Mouse (Mus musculus): Measurements from ENCODE around the gene Adamts15. TPM values are rescaled to one million over a fixed set of nuclear protein-coding genes. Genes with fewer than 3 reads are reported as not detected.

Gene Adamts15
- total RNA-seq, 2 experiments from 2014 or later, result not detected

DNA sequence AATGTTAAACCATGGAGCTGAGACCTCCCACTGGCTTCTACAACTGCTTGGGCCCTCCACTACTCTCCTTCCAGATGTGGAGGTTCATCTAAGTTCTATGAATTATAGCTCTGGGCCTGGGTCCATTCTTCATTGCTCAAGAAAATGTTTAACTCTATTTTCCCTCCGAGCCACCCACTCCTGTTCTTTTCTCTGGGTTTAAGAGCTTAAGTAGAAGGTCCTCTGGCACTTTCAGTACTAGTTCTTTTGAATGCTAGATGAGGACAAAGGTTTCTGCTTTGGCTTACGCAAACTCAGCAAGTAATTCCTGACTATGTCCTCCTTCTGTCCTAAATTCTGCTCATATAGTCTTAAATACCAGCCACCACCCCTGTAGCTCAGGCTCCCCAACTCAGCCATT lies 6.5 kb upstream of the Adamts15 start:
- ATAC-seq (replicated peaks; ENCODE audit: low FRiP score, poor library complexity, severe bottlenecking), result no peak

DNA sequence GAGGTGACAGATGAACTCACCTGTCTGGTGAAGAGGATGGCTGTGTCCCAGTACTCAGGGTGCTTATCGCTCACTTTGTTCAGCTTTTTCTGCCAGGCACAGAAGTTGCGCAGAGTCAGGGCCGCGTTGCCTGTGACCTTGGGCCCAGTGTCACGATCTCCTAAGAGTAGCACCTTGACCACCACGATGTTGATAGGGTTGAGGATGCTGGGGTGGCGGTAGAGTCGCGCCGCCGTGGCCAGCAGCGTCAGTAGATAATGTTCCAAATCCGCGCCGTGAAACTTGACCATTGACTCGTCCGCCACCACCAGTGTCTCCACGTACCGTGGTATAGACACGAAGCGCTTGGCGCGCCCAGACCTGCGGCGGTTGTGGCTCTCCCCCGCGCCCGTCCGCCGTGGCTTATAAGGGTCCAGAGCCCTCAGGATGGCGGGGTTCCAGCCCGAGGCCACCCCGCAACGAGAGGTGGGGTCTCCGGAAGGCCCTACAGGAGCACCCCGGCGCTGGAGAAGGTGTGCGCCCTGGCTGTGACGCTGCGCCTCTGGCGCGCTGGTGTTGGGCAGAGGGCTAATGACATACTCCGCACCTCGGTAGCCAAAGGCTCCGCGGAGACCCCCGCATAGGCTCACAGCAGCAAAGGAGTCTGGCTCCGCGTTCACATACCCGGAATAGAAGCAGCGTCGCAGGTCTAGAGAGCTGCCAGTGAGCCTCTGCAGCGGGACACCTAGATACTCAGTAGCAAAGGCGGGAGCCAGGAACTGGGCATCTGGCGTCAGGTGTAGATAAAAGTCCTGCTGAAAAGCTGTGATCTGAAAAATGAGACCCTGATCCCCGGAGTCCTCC lies 770 bp downstream of the Adamts15 start:
- ATAC-seq (replicated peaks; ENCODE audit: low FRiP score, poor library complexity, severe bottlenecking), result no peak

DNA sequence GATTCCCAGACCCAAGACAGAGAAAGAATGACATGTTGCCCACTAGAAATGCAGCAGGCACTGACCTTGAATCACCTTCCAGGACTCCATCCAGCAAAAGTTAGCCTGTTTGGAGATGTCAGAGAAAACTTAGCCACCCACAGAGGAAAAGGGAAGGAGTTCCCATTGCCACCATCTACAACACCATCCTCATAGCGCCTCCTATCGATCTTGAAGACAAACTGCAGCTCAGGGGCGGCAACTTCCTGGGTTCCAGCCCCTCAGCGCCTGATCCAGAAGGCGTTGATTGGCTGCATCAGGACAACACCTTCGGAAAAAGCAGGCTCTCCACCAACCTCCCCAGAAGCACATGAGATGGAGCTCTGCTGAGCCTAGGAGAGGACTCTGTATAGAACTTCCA lies 1.5 kb downstream of the Adamts15 start:
- ATAC-seq (replicated peaks; ENCODE audit: low FRiP score, poor library complexity, severe bottlenecking), result no peak

DNA sequence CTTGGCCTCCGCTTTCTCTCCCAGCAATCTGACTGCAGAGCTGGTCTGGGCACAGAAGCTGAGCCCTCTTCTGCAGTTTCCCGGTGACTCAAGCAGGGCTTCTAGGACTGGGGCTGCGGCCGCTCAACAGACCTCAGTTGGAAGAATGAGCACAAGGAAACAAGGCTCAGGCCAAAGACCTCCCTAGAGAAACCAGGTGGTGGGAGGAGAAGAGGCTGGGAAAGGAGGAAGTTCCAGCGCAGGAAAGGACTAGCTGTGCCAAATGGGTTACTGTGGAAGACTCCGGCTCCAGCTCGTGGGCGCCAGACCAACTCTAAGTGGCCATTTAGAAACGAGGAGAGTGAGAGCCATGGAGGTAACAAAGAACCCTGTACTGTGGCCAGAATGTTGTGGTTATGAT lies 2.6 kb downstream of the Adamts15 start:
- no peak for ATAC-seq (replicated peaks; ENCODE audit: low FRiP score, poor library complexity, severe bottlenecking)

DNA sequence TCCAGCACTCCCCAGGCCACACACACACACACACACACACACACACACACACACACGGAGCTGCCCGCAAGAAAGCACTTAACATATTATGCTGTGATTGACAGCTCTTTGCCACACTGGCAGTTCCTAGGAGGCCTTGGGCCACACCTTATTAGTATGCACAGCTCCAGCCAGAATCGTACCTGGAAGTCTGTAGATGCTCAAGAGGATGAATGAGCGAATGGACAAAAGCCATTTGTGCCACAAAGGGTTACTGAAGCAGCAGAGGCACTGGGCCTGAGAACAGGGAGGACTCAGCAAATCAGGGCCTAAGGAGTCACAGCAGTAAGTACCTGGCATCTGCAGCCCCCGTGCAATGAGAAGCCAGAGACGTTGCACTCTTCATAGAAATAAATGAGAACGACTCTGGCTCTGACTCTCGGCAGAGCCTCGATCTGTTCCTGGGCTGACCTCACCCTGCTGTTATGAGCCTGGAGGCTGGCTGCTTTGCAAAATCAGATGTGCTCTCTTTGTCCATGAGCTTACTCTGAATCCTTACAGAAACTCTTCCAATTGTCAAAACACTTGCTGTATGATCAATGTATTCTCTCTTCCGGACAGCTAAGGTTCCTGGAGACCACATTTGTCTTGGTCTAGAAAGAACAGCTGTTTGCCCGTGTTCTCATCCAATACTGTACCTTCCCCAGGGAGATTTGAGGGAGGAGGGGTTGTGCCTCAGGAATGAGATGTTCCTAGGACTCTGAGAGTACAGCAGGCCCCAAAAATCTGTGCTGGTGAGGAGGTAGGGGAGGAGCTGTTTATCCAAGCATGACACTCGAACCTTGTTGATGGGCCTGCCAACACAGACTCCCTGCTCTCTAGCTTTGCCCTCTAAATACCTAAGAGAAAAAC lies 3.5 kb downstream of the Adamts15 start:
- ATAC-seq (replicated peaks; ENCODE audit: low FRiP score, poor library complexity, severe bottlenecking), result no peak

DNA sequence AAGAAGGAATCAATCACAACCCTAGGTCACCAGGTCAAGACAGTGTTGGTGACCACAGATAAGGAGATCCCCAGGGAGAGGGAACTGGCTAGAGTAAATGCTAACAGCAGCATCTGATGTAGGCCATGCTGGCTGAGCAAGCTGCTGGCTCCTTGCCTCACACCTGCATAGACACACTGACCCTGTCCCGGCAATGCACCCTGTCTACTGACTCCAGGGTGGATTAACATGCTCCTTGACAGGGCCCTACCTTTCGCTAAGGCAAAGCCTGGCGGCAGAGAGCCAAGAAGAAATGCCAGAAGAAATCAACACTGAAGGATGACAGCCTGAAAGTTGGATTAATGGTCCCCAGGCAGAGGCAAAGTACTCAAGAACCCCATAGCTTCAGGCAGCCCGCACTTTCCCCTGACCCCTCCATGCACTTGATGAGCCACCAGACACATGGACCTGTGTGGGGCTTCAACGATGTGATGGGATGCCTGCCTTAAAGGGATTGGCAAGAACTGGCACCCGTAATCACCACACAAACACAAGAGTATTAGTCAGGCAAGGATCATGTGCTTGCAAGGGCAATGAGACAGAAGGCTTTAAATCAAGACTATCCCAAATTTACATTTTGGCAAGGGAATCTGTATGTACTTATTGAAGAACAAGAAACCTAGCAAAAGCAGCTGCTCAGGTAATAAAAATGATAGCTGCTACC lies 5.8 kb downstream of the Adamts15 start:
- no peak for ATAC-seq (replicated peaks; ENCODE audit: low FRiP score, poor library complexity, severe bottlenecking)

DNA sequence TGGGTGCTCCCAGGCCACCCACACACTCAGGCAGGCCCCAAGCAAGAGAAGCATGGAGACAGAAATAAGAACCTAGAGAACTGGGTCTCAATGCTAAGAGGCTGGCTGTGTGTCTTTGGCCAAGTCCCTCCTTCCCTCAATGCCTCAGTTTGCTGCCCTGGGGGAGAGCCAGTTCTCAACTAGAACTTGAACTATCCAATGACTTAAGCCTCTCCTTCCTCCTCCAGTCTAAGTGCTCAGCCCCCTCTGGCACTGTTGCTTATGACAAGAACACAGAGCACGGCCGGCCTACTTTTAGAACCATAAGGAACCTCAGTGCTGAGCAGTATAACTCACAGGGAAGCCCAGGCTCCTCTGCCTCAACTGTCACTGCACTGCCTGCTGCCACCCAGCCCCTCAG lies 8.0 kb downstream of the Adamts15 start:
- ATAC-seq (replicated peaks; ENCODE audit: low FRiP score, poor library complexity, severe bottlenecking), result no peak

DNA sequence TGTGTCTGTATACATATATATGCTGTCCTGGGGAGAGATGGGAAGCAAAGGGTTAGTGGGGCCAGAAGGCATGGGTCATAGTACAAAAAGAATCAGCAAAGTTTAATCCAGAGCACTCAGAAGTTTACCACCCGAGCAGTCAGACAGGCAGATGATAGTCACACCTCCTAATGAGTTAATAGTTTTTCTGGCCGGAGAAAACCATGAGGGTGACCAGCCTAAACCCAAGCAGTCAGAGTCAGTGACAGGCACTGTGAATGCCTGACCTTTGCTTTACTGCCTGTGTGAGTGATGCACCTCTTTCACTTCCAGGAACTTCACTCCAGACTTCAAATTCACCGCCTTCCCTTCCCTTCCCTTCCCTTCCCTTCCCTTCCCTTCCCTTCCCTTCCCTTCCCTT lies 8.8 kb downstream of the Adamts15 start:
- no peak for ATAC-seq (replicated peaks; ENCODE audit: low FRiP score, poor library complexity, severe bottlenecking)

DNA sequence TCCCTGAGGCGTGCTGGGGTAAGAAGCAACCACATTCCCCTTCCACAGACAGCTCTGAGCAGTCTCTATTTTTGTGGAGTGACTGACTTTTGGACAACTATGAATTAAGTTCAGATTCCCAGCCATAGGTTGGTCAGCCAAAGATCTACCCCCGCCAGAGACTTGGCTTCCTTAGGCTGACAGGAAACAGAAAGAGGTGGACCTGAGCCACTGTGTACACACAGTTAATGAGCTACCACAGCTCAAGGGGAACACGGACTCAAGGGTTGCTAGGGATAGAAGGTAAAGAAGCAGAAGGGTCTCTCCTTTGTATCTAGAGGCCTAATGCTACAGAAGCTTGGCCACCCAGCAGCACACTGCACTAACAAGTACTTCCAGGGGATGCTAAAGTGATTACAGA lies 10.1 kb downstream of the Adamts15 start:
- no peak for ATAC-seq (replicated peaks; ENCODE audit: low FRiP score, poor library complexity, severe bottlenecking)

DNA sequence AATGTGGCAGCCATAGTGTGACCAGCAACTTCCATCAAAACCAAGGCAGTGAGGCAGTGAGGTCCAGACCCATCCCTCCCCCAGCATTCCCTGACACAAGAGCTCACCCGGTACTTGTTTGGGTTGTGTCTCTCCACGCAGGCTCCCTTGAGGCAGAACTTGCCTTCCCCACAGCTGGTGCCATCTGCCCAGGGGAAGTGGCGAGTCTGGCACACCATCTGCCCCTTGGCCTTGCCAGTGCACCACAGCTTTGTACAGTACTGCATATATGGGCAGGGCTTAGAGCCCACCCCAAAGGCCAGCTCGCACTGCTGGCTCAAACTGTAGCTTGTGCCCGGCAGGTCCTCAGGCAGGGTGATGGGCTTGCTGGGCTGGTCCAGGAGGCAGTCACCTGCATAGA lies 11.8 kb downstream of the Adamts15 start:
- no peak for ATAC-seq (replicated peaks; ENCODE audit: low FRiP score, poor library complexity, severe bottlenecking)

DNA sequence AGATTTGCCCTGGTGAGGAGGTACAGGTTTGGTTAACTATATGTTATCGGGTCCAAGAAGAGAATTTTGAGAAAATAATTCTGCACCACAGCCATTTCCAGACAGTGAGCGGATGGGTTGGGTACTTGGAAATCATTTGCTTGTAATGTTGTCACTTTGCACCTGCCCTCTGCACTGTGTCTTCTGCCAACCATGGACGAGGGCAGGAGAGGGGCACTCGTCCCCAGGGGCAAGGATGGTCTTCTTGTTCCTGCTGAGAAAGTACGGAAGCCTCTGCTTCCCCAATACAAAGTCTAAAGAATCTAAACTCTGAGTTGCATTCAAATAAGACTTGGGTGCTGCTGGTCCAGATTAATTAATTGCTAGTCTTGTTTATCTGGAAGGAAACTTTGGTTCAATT lies 13.3 kb downstream of the Adamts15 start:
- ATAC-seq (replicated peaks; ENCODE audit: low FRiP score, poor library complexity, severe bottlenecking), result no peak

DNA sequence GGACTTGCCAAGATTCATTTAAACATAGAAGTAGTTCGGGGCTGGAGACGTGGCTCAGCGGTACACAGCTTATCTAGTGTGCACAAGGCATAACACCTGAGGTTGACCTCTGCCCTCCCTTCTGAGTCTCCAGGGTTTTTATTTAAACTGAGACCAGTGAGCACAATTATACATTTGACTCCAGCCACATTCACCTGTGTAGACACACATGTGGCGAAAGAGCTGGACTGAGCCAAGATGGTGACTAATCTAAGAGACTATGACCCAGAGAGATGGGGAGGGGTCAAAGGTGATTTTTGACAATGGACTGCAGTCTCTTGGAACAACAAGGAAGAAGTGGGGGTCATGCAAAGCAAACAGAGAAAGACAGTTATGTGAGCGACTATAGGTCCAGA lies 14.0 kb downstream of the Adamts15 start:
- no peak for ATAC-seq (replicated peaks; ENCODE audit: low FRiP score, poor library complexity, severe bottlenecking)

DNA sequence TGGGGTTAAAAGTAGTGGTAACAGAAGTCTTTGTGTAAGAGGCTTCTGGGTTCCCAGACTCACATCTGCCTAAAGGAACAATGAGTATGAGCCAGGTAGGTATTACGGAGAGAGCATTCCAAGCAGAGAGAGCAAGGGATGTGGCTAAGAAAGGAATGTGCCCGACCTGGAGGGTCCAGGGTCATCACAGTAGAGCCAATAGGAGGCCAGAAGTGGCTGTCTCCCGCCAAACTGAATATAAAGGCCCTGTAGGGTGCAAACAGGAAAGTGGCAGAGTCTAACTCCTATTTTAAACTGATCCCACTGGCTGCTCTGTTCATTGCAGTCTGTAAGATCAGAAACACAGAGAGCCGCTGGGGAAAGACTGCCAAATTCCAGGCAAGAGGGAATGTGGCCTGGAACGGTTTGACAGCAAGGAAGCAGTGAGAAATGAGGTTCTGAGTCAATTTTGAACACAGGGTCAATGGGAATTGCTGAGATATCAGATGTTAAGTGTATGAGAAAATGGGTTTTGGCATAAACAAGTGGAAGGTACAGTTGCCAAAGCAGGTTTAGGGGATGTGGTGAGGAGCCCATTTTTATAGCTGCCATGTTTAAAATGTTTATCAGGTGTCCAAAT lies 14.5 kb downstream of the Adamts15 start:
- no peak for ATAC-seq (replicated peaks; ENCODE audit: low FRiP score, poor library complexity, severe bottlenecking)

DNA sequence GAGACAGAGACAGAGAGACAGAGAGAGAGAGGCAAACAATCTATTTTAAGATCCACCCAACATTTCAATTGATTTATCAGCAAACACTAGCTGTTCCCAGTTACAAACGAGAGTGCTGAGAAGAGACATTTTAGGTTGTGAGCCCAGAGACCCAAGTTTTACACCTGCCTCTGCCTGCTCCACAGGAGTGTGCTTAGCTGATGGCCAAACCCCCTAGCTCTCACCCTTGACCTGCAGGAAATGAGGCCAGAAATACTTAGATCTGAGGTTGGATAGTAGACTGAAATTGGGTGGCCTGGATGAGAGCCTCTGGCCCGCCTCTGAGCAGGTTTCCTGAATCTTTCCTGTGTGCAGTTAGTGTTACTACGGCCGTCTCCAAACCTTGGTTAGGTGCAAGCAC lies 15.8 kb downstream of the Adamts15 start:
- no peak for ATAC-seq (replicated peaks; ENCODE audit: low FRiP score, poor library complexity, severe bottlenecking)

DNA sequence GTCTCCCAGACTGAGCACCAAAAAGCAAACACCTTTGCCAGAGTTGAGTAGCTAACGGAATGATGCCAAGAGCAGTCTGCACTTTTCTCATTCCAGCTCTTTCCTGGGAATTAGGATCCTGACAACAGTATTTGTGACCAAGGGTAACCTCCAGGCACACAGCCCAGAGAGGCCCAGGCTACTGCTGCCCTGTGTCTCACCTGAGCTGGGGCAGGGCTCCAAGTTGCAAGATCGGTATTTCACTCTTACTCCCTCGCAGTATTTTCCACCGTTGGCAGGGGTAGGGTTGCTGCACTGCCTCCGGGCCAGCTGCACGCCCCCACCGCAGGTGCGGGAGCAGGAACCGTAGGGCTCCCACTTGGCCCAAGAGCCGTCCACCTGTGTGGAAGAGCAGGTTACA lies 16.4 kb downstream of the Adamts15 start:
- ATAC-seq (replicated peaks; ENCODE audit: low FRiP score, poor library complexity, severe bottlenecking), result no peak

DNA sequence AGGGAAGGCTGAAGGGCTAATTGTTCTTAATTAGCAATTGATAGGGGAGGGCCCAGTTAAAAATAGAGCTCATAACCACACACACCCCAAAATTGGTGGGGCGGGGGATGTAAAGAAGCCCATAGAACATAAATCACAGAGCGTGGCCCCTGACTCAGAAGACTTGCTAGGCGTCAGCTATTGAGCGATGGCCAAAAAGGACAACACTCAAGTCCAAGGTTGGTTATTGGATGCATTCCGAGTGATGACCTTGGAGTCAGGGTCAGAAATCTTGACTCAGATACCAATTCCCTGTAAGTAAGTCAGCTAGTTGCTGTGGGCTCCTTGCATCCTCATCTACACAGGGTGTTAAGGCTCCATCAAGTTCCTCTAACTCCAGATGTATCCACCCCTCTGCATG lies 19.0 kb downstream of the Adamts15 start:
- ATAC-seq (replicated peaks; ENCODE audit: low FRiP score, poor library complexity, severe bottlenecking), result no peak

DNA sequence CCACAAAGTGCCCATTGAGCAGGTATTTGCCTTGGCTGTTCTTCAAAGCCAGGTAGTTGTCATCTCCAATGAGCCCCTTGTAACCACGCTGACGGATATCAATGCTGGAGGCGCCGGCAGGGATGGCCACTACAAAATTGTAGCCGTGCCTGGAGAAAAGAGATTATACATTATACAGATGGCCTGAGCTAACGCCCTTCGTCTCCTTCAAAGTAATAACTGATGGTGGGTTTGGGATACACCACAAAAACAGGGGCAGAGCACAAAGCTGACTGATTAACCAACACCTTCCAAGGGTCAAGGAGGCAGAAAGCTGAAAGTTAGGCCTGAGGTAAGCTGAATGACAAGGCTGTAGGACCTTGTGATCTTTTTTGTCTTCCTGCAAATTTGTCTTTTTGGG lies 19.6 kb downstream of the Adamts15 start:
- no peak for ATAC-seq (replicated peaks; ENCODE audit: low FRiP score, poor library complexity, severe bottlenecking)

DNA sequence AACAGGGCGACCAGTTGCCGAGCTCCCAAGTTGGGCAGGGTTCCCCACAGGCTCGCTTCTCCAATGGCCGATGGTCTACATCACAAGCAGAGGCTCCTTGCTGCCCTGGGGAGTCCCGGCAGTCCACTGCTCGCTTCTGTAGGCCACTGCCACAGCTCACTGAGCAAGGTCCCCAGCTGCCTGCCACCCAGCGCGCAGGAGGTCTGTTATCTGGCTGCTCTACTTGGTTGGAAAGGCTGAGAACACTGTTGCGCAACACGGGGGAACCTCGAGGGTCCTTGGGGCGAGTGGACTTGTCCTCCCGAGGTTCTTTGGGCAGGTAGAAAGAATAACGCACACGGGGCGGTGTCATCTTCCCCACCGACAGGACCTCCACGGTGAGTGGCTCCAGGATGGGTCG lies 20.1 kb downstream of the Adamts15 start:
- ATAC-seq (replicated peaks; ENCODE audit: low FRiP score, poor library complexity, severe bottlenecking), result no peak

DNA sequence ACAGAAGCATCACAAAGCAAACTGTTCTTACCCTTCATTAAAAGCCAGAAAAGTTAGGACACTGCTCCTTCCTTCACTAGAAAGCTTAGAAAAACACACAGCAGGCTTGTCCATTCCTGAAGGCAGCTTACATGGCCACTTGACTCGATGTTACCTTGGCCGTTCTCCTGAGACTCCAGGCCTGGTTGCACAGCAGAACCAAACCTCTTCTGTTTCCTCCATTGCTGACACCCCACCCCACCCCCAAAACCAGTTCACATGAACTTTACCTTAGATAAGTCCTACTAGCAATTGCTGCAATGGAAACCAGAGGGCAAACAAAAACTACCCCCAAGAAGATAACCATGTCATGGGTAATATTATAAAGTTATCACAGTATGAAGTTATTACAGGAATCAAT lies 25.1 kb downstream of the Adamts15 start:
- ATAC-seq (replicated peaks; ENCODE audit: low FRiP score, poor library complexity, severe bottlenecking), result no peak

DNA sequence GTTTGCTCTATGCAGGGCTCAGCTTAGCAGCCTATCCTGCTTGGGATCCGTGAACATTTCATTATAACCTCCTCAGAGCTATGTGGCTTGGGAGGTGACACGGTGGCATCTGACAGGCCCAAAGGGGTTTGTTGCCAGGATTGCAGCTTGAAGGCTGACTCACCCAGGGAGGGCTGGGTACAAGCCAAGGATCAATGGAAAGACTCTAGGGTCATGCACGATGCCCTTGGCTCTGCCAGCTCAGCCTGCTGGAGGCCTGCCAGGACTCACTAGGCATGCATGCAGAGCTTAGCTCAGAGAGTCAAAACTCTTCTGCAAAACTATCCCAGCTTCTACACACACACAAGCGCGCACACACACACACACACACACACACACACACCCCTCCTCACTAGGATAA lies 25.5 kb downstream of the Adamts15 start:
- ATAC-seq (replicated peaks; ENCODE audit: low FRiP score, poor library complexity, severe bottlenecking), result no peak
